Mouse (Mus musculus): ENCODE measurements at regions not wholly inside any gene's neighbourhood (a gene's known extent, or its start where the extent isn't known, plus 50 kb on each side); places are given as distances from the start of the nearest gene placed in this dataset.

- no peak for DNase-seq (ENCODE audit: low spot score in 2 of 2)
Observed at GRCm38 (mm10) chr12:79885286-79885685, 227.5 kb downstream of the Zfp36l1 start.

DNA sequence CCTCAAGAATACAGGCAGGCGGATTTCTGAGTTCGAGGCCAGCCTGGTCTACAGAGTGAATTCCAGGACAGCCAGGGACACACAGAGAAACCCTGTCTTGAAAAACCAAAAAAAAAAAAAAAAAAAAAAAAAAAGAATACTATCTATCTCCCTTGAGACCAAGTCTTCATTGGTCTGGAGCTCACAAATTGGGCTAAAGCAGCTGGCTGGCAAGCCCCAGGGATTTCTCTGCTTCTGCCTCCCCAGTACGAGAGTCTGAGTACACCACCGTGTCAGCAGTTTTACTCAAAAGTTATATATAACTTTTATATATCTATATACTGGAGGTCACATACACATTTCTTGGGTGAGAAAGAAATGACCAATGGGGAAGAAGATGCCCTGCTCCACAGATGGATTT lies 229.2 kb downstream of the Zfp36l1 start:
- no peak for DNase-seq (ENCODE audit: low spot score in 2 of 2)

- no peak for DNase-seq (ENCODE audit: low spot score in 2 of 2)
Observed at GRCm38 (mm10) chr12:79880751-79881261, 232.0 kb downstream of the Zfp36l1 start.

- no peak for DNase-seq (ENCODE audit: low spot score in 2 of 2)
Observed at GRCm38 (mm10) chr12:79880346-79880745, 232.5 kb downstream of the Zfp36l1 start.

DNA sequence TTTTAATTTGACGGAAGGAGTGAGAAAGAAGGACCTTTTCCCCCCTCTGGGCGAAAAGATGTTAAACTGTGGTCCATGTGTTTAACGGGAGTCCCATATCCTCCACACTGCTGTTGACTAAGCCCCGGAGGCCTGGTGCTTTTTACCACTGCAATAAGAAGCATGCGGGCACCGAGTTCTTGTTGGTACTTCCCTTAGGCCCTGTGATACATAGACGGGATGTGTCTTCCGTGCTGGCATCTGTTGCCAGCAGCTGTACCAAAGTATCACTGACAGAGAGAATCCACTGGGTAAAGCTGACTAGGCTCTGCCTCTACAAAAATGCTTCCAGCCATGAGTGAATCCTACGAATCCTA lies 232.9 kb downstream of the Zfp36l1 start:
- DNase-seq (ENCODE audit: low spot score in 2 of 2) = no peak

DNA sequence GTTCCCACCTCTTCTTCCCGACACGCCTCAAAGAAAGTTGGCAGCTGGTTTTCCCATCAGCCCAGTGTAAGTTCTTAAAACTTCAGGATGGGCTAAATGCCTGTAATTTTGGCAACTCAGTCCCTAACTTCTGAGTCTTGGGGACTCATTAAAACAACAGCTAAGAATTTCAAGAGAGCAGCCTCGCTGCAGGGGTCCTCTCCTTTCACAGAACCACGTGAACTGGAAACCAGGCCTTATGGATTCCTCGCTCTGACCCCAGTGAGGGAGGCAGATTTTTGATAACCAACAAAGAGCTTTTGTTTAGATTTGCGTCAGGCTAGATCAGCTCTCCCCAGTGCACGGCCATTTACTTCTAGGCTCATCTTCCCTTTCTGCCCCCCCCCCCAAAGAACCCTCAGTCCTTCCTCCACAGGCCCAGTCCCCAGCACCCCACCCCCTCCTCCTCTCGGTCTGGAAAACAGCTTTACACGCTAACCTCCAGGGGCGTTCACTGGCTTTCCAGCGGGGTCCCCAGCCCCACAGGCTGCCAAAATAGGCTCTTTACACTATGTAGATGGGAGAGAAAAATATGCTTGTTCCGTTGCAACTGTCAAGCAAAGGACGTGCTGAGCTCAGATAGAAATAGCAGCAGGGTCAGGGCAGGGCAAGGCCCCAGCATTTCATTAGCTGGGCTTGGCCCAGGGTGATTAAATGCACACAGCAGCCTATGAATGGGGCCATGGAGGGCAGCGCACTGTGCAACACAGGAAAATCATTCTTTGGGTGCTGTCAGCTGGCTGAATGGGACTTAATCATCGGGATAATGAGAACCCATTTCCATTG lies 233.5 kb downstream of the Zfp36l1 start:
- no peak for DNase-seq (ENCODE audit: low spot score in 2 of 2)

DNA sequence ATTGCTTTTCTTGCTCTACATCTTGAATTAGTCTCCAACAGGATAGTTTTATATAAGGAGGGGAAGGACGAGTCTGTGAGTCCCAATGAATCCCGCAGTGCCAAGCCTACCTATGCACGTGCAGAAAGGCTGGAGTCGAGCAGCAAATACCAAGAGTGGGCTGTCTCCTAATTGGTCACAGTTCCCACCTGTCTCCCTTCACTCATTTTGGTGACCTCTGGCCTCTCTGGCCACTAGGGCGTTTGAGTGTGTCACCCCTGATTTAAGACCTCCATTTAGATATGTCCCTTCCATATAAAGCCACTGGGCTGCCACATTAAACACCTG lies 234.1 kb downstream of the Zfp36l1 start:
- no peak for DNase-seq (ENCODE audit: low spot score in 2 of 2)

DNA sequence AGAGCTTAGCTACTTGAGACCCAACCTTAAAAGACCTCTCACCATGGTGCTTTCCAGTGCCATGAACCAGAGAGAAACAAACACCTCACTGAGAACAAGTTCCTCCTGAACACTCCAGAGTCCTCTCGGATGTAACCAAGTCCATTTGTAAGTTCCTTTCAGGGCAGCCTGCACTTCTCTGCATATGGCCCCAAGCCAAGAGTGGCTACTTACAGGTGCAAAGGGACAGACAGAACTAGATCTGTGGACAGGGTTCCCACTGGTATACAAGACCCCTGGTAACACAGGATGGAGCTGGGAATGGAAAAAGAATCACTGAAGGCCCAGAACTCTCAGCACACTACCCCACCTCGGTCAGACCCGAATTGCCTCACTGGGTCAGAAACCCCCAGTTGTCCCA lies 234.7 kb downstream of the Zfp36l1 start:
- DNase-seq (ENCODE audit: low spot score in 2 of 2) = no peak

GRCm38 (mm10) chr12:79874333-79874732 lies 238.5 kb downstream of the Zfp36l1 start:
- DNase-seq (ENCODE audit: low spot score in 2 of 2) = no peak

DNA sequence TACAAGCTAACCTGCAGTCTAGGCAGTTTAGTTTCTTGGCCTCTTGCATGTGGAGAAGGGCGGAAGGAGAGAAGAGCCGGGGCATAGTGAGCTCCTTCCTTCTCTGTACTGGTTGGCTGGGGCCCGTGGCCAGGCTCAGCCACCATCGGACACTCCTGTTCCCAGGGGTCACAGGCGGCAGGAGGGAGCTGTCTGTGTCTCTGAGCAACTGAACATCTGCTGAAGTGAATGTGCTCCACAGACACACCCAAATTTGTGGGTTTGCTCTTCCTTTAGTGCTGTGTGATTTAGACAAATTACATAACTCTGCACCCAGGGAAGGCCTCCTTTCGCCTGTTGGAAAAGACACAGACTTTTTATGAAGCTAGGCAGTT lies 247.6 kb downstream of the Zfp36l1 start:
- no peak for DNase-seq (ENCODE audit: low spot score in 2 of 2)

GRCm38 (mm10) chr12:79864346-79865178 lies 248.3 kb downstream of the Zfp36l1 start:
- no peak for DNase-seq (ENCODE audit: low spot score in 2 of 2)
